Mouse (Mus musculus) telencephalon, adult 2 months (tissue): ENCODE measurements around the gene 4930402F06Rik.
A peak's percentile ranks its signal among the peaks of the same experiment; 100 is the strongest.

Experiments used
- DNase-seq: peaks from one replicate; pipeline ENCODE4 v3.0.0-alpha.2; 2011; ENCODE audit warnings: low read depth, low spot score

Gene 4930402F06Rik

DNA sequence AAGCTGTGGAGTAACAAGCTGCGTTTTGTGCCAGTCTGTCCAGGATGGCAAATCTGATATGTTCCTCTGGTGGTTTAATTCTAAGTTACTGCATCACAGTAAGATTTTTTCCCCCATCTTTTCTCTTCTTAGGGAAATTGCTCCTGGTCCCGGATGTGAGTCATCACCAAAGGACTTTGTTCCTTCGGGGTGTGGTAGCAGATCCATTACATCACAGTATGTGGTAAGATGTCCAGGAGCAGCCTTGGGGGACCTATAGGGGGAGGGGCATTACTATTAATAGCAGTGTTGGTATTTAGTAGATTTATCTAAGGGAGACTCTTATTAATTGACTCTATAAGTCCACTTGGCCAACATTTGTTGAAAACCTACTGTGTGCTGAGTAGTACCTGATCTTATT is 54.4 kb downstream of the 4930402F06Rik start:
- no peak for DNase-seq

DNA sequence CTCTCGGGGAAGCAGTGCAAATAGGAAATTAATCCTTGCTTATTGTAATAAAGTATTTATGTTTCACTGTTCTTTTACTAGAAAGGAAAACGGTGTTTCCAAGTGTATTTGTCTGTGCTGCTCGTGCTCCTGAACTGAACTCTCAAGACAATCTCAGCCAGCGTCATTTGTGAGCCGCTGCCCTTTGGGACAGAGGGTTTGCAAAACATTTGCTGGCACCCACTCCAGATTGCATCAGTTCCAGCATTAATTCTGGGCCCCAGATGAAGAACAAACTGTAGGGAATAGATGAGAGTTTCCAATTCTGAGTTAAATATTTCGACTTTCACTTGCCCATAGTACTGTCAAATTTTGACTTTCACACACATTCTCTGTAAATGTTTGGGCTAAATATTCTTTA is 58.3 kb downstream of the 4930402F06Rik start:
- no peak for DNase-seq

GRCm38 (mm10) chr2:35338036-35338435 is 58.9 kb downstream of the 4930402F06Rik start:
- no peak for DNase-seq

DNA sequence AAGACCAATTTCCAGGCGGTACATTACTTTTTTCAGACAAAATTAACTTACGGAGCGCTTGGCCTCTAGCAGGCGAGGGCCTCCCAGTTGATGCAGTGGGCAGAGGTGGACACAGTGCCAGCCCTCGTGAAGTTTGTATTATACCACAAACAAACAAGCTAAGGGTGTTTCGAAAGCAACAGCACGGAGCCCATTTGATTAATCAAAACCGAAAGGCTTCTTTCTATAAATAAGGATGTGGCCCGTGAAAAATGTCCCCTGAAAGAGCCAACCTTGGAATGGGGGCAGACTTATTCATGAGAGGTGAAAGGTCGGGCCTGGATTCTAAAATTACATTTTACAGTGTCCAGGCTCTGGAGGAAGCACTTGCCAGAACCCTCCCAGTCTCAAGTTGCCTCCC is 59.6 kb downstream of the 4930402F06Rik start:
- no peak for DNase-seq

- peak; percentile 71 for DNase-seq
These were observed 60.3 kb downstream of the 4930402F06Rik start, which contains the start of gene Stom for GRCm38 (mm10) chr2:35336388-35337280. Stom (minus strand) TSS chr2:35336976.

- DNase-seq = no peak
These were observed 61.4 kb downstream of the 4930402F06Rik start for GRCm38 (mm10) chr2:35335620-35336019.

DNA sequence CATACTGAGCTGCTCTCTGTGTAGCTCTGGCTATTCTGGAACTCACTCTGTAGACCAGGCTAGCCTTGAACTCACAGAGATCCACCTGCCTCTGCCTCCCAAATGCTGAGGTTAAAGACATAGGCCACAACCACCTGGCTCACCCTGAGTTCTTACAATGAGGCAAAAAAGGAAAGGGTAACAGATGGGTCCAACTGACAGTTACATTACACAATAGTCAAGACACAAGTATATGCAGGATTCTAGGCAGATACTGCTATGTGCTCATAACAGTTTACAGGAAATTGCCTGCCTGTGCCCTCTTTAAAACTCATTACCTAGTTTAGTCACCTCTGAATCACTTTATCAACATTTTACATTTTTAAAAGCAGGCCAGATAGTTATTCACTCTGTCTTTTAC is 63.3 kb downstream of the 4930402F06Rik start:
- no peak for DNase-seq

DNA sequence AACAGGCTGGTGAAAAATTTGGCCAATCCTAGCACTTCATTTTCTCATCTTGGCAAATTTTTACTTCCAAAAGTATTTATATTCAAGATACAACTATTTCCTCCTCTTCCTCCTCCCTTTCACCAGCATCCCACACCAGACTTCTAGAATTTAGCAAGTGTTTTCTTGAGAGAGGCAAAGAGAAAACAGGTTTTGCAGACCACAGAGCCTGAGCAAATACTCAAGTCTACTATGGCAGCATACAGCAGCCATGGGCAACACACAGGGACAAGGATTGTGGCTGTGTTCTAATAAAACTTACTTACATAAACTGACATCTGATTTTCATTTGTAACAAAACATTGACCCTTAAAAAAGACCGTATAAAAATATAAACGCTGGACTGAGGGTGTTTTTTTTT is 65.8 kb downstream of the 4930402F06Rik start:
- DNase-seq = no peak

DNA sequence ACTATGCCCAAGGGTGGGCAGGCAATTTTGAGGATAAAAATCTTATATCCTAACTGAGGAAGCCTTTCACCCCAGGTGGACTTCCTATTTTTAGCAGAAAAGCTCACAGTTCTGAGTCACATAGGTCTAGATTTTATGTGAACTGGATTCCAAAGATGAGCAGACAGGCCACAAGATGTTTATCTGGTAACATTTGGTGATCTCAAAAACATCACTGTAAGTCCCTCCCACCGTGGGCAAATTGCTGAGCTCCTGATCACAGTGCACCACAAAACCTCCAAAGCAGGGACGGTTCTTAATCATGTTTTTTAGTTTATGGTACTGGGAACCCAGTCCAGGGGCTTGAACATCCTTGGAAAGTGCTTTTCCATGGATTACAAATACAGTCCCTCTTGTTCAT is 67.9 kb downstream of the 4930402F06Rik start:
- DNase-seq = no peak

DNA sequence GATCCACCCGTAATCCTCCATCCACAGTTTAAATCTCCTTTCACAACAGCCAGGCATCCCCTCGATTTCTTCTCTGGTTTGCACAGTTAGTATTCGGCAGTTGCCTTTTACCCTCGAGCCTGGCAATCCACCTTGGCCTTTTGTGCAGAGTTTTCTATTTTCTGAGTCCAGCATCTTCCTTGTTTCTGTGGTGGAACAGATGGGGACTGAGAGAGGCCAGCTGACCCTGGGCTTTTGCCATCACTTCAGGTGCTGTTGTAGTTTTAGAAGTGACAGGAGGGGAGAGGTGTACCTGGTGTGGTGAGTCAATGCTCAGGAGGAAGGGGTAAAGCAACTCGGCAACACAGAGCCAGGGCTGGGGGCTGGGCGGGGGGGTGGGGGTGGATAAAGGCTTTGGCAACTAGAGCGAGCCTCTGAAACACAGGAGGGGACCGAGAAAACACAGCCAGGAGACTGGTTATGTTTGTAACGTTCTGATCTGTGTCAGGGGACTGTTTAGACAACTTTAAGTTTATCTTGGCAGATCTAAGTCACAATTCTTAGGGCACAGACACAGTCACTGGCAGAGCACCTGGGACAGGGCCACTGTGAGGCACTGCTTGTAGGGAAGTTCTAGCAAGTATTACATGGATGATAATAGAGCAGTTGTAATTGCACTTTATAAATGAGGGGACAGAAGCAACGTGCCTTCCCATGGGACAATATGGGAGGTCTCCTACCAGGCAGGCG is 68.7 kb downstream of the 4930402F06Rik start:
- DNase-seq = no peak

DNA sequence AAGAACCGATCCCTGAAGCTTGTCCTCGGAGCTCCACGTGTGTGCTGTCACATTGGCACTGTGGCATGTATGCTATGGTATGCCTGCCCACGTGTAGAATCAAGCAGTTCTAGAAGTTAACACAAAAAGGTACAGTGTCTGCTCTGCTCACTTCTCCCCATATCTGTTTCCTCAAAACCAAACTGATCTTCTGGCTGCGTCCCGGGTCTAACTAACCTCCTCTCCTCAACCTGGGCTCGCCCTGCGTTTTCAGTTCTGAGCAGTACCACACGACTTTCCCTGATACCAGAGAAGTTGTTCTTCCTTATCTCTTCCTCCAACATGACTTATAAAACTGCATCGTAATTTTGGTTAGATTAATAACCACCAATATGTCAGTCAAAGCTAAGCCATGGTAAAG is 69.4 kb downstream of the 4930402F06Rik start:
- DNase-seq = no peak

GRCm38 (mm10) chr2:35326931-35327330 is 70.0 kb downstream of the 4930402F06Rik start:
- no peak for DNase-seq

- no peak for DNase-seq
These were observed 71.0 kb downstream of the 4930402F06Rik start for GRCm38 (mm10) chr2:35325930-35326329.
